Mouse (Mus musculus): ENCODE measurements around the gene Nectin1. TPM values are rescaled to one million over a fixed set of nuclear protein-coding genes. Genes with fewer than 3 reads are reported as not detected.

The Nectin1 gene
- polyA plus RNA-seq, 1 experiment from 2014 or later = 10.9 TPM

- ATAC-seq (ENCODE audit: insufficient read depth, low FRiP score, low TSS enrichment) (no peak), DNase-seq (ENCODE audit: low spot score) (no peak)
- 91% methylated on average over 9 of the region's 9 CpGs for WGBS
- no peaks in the 10 kb centered on the region for H3K27me3 ChIP-seq (ENCODE audit: control insufficient read depth, insufficient read depth, low read length)
- no peak overlapping the region for H3K4me3 ChIP-seq (ENCODE audit: low read depth, low read length)
- no peak overlapping the region for H3K4me2 ChIP-seq (ENCODE audit: low read depth)
- H3K9ac ChIP-seq (ENCODE audit: low read length) = no peak overlapping the region
- H3K9me3 ChIP-seq (ENCODE audit: control insufficient read depth, low read length) = no peaks in the 10 kb centered on the region
- no peaks in the 10 kb centered on the region for H3K4me1 ChIP-seq (ENCODE audit: control insufficient read depth, insufficient read depth, low read length)
- no peaks in the 10 kb centered on the region for H3K36me3 ChIP-seq (ENCODE audit: control insufficient read depth, insufficient read depth, low read length)
- no peak overlapping the region for H3K27ac ChIP-seq (ENCODE audit: low read depth, low read length)
Measured at GRCm38 (mm10) chr9:43736046-43736730, 7.6 kb upstream of the Nectin1 start.

- Histone ChIP-seq H3K9me3 (ENCODE audit: control insufficient read depth, low read length) (no peaks in the 10 kb centered on the region), H3K4me3 (ENCODE audit: low read depth, low read length) (no peak overlapping the region), H3K36me3 (ENCODE audit: control insufficient read depth, insufficient read depth, low read length) (no peaks in the 10 kb centered on the region), H3K9ac (ENCODE audit: low read length) (no peak overlapping the region), H3K27ac (ENCODE audit: low read depth, low read length) (no peak overlapping the region), H3K27me3 (ENCODE audit: control insufficient read depth, insufficient read depth, low read length) (no peaks in the 10 kb centered on the region), H3K4me1 (ENCODE audit: control insufficient read depth, insufficient read depth, low read length) (no peaks in the 10 kb centered on the region), H3K4me2 (ENCODE audit: low read depth) (no peak overlapping the region)
- WGBS = 7% methylated on average over 3 of the region's 3 CpGs
- no peak for ATAC-seq (ENCODE audit: insufficient read depth, low FRiP score, low TSS enrichment)
- DNase-seq (ENCODE audit: low spot score) = no peak
Measured at GRCm38 (mm10) chr9:43737331-43737730, 6.5 kb upstream of the Nectin1 start.

GRCm38 (mm10) chr9:43737871-43738292 lies 5.9 kb upstream of the Nectin1 start:
- ATAC-seq (ENCODE audit: insufficient read depth, low FRiP score, low TSS enrichment) = no peak
- peak overlapping the region; percentile 11; the same call in 1 of the 2 replicates for H3K4me2 ChIP-seq (ENCODE audit: low read depth)
- 0 out of 2 replicates have a peak, but pooled peaks cover 4% of the 10 kb centered on the region for H3K4me1 ChIP-seq (ENCODE audit: control insufficient read depth, insufficient read depth, low read length)
- no peaks in the 10 kb centered on the region for H3K36me3 ChIP-seq (ENCODE audit: control insufficient read depth, insufficient read depth, low read length)
- H3K4me3 ChIP-seq (ENCODE audit: low read depth, low read length) = no peak overlapping the region
- no peak overlapping the region for H3K9ac ChIP-seq (ENCODE audit: low read length)
- H3K9me3 ChIP-seq (ENCODE audit: control insufficient read depth, low read length) = no peaks in the 10 kb centered on the region
- no peaks in the 10 kb centered on the region for H3K27me3 ChIP-seq (ENCODE audit: control insufficient read depth, insufficient read depth, low read length)
- under 1% methylated on average over 12 of the region's 12 CpGs for WGBS
- DNase-seq (ENCODE audit: low spot score) = no peak
- no peak overlapping the region for H3K27ac ChIP-seq (ENCODE audit: low read depth, low read length)

GRCm38 (mm10) chr9:43738480-43739084 lies 5.2 kb upstream of the Nectin1 start:
- DNase-seq (ENCODE audit: low spot score) (no peak), ATAC-seq (ENCODE audit: insufficient read depth, low FRiP score, low TSS enrichment) (no peak)
- H3K27me3 ChIP-seq (ENCODE audit: control insufficient read depth, insufficient read depth, low read length) = no peaks in the 10 kb centered on the region
- no peaks in the 10 kb centered on the region for H3K9me3 ChIP-seq (ENCODE audit: control insufficient read depth, low read length)
- H3K27ac ChIP-seq (ENCODE audit: low read depth, low read length) = no peak overlapping the region
- no peak overlapping the region for H3K9ac ChIP-seq (ENCODE audit: low read length)
- no peak overlapping the region for H3K4me2 ChIP-seq (ENCODE audit: low read depth)
- no peak overlapping the region for H3K4me3 ChIP-seq (ENCODE audit: low read depth, low read length)
- H3K4me1 ChIP-seq (ENCODE audit: control insufficient read depth, insufficient read depth, low read length) = peaks cover 9% of the 10 kb centered on the region; the same call in 1 of the 2 replicates
- 40% methylated on average over 6 of the region's 6 CpGs for WGBS
- no peaks in the 10 kb centered on the region for H3K36me3 ChIP-seq (ENCODE audit: control insufficient read depth, insufficient read depth, low read length)

- Histone ChIP-seq H3K36me3 (ENCODE audit: control insufficient read depth, insufficient read depth, low read length) (no peaks in the 10 kb centered on the region), H3K27me3 (ENCODE audit: control insufficient read depth, insufficient read depth, low read length) (no peaks in the 10 kb centered on the region), H3K4me2 (ENCODE audit: low read depth) (no peak overlapping the region), H3K4me3 (ENCODE audit: low read depth, low read length) (no peak overlapping the region), H3K27ac (ENCODE audit: low read depth, low read length) (no peak overlapping the region), H3K9me3 (ENCODE audit: control insufficient read depth, low read length) (no peaks in the 10 kb centered on the region), H3K4me1 (ENCODE audit: control insufficient read depth, insufficient read depth, low read length) (peaks cover 15% of the 10 kb centered on the region), H3K9ac (ENCODE audit: low read length) (no peak overlapping the region)
- 75% methylated on average over 2 of the region's 2 CpGs for WGBS
- no peak for DNase-seq (ENCODE audit: low spot score)
- ATAC-seq (ENCODE audit: insufficient read depth, low FRiP score, low TSS enrichment) = no peak
Measured at GRCm38 (mm10) chr9:43741277-43741676, 2.5 kb upstream of the Nectin1 start.

- no peak overlapping the region for H3K4me3 ChIP-seq (ENCODE audit: low read depth, low read length)
Measured at GRCm38 (mm10) chr9:43742066-43742465, 1.7 kb upstream of the Nectin1 start.

GRCm38 (mm10) chr9:43742902-43743646 lies 710 bp upstream of the Nectin1 start:
- peak overlapping the region; percentile 97 for H3K9ac ChIP-seq (ENCODE audit: low read length)
- no peaks in the 10 kb centered on the region for H3K27me3 ChIP-seq (ENCODE audit: control insufficient read depth, insufficient read depth, low read length)
- H3K4me3 ChIP-seq (ENCODE audit: low read depth, low read length) = peak overlapping the region; percentile 94
- H3K4me2 ChIP-seq (ENCODE audit: low read depth) = peak overlapping the region; percentile 84
- H3K4me1 ChIP-seq (ENCODE audit: control insufficient read depth, insufficient read depth, low read length) = peaks cover 32% of the 10 kb centered on the region
- H3K9me3 ChIP-seq (ENCODE audit: control insufficient read depth, low read length) = no peaks in the 10 kb centered on the region
- ATAC-seq (ENCODE audit: insufficient read depth, low FRiP score, low TSS enrichment) (no peak), DNase-seq (ENCODE audit: low spot score) (peak; percentile 60)
- 1% methylated on average over 27 of the region's 27 CpGs for WGBS
- H3K36me3 ChIP-seq (ENCODE audit: control insufficient read depth, insufficient read depth, low read length) = no peaks in the 10 kb centered on the region
- H3K27ac ChIP-seq (ENCODE audit: low read depth, low read length) = peak overlapping the region; percentile 98

More at GRCm38 (mm10) chr9:43742066-43742465, 1.7 kb upstream of the Nectin1 start:
- Histone ChIP-seq H3K27ac (ENCODE audit: low read depth, low read length) (no peak overlapping the region), H3K4me2 (ENCODE audit: low read depth) (no peak overlapping the region), H3K9ac (ENCODE audit: low read length) (no peak overlapping the region), H3K27me3 (ENCODE audit: control insufficient read depth, insufficient read depth, low read length) (no peaks in the 10 kb centered on the region), H3K9me3 (ENCODE audit: control insufficient read depth, low read length) (no peaks in the 10 kb centered on the region), H3K4me1 (ENCODE audit: control insufficient read depth, insufficient read depth, low read length) (peaks cover 23% of the 10 kb centered on the region), H3K36me3 (ENCODE audit: control insufficient read depth, insufficient read depth, low read length) (no peaks in the 10 kb centered on the region)
- 78% methylated on average over 4 of the region's 4 CpGs for WGBS
- DNase-seq (ENCODE audit: low spot score) (no peak), ATAC-seq (ENCODE audit: insufficient read depth, low FRiP score, low TSS enrichment) (no peak)

GRCm38 (mm10) chr9:43744138-43744981 lies 576 bp downstream of the Nectin1 start:
- H3K4me3 ChIP-seq (ENCODE audit: low read depth, low read length) = peak overlapping the region; percentile 94
- DNase-seq (ENCODE audit: low spot score) (no peak), ATAC-seq (ENCODE audit: insufficient read depth, low FRiP score, low TSS enrichment) (peak; percentile 39)
- H3K27ac ChIP-seq (ENCODE audit: low read depth, low read length) = peak overlapping the region; percentile 98
- peak overlapping the region; percentile 84 for H3K4me2 ChIP-seq (ENCODE audit: low read depth)
- H3K9ac ChIP-seq (ENCODE audit: low read length) = peak overlapping the region; percentile 97
- H3K4me1 ChIP-seq (ENCODE audit: control insufficient read depth, insufficient read depth, low read length) = peaks cover 38% of the 10 kb centered on the region
- no peaks in the 10 kb centered on the region for H3K36me3 ChIP-seq (ENCODE audit: control insufficient read depth, insufficient read depth, low read length)
- H3K9me3 ChIP-seq (ENCODE audit: control insufficient read depth, low read length) = no peaks in the 10 kb centered on the region
- no peaks in the 10 kb centered on the region for H3K27me3 ChIP-seq (ENCODE audit: control insufficient read depth, insufficient read depth, low read length)
- WGBS = under 1% methylated on average over 68 of the region's 77 CpGs
